Mouse (Mus musculus): ENCODE data around the gene Zfp784. TPM values are rescaled to one million over a fixed set of nuclear protein-coding genes. Genes with fewer than 3 reads are reported as not detected.

Zfp784 gene
- total RNA-seq (2014; rRNA removed) = 5.2 and 5.6 TPM in 2 replicates
- 4.1 and 5.0 TPM in 2 replicates for polyA plus RNA-seq (2015; fragmentation: Nextera tagmentation; extraction: Ambion mirVana)

- no peaks in the 10 kb centered on the region for H3K9me3 ChIP-seq (ENCODE audit: low read length)
- peaks cover 11% of the 10 kb centered on the region; the same call in 1 of the 2 replicates for H3K4me1 ChIP-seq (ENCODE audit: insufficient read depth)
- WGBS = under 1% methylated on average over 48 of the region's 48 CpGs
- ATAC-seq (peak; percentile 98), DNase-seq (peak; percentile 93)
- H3K27me3 ChIP-seq (ENCODE audit: insufficient read depth, low read length) = no peaks in the 10 kb centered on the region
- peaks cover 24% of the 10 kb centered on the region for H3K36me3 ChIP-seq (ENCODE audit: insufficient read depth)
- no peak for TF ChIP-seq CTCF (IDR thresholded peaks at IDR 0.05; ENCODE audit: low read depth)
- H3K4me2 ChIP-seq (ENCODE audit: low read depth) = peak within 1 kb of the TSS; percentile 57
- peak within 1 kb of the TSS; percentile 96 for H3K27ac ChIP-seq (ENCODE audit: low read depth, low read length)
- peak within 1 kb of the TSS; percentile 76 for H3K9ac ChIP-seq
- H3K4me3 ChIP-seq (ENCODE audit: low read depth, low read length) = peak within 1 kb of the TSS; percentile 67
Measured at GRCm38 (mm10) chr7:5038109-5038732, at the start of gene Zfp784. Gene Zfp784 (minus strand): TSS chr7:5038446.

DNA sequence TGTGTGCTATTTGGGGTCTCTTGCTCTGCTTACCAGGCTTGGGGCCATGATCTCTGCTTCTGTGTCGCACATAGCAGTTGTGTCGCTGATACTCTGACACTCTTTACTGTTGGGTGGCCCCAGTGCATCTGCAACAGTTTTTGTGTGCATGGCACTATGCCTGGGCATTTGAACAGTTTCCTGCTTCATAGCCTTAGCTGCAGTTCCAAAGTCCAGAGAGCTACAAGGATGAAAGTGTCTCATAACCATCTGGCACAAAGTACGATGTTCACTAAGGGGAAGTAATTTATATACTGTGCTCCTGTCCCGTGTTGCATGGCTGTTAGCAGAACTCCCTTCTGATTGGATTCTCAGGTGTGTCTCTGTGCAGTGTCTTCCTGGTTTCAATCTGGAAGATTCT is 49.6 kb upstream of the Zfp784 start:
- no peak for DNase-seq
- Histone ChIP-seq H3K27me3 (ENCODE audit: insufficient read depth, low read length) (no peaks in the 10 kb centered on the region), H3K36me3 (ENCODE audit: insufficient read depth) (peaks cover 38% of the 10 kb centered on the region), H3K4me3 (ENCODE audit: low read depth, low read length) (no peak overlapping the region), H3K27ac (ENCODE audit: low read depth, low read length) (no peak overlapping the region), H3K4me2 (ENCODE audit: low read depth) (no peak overlapping the region), H3K9ac (no peak overlapping the region), H3K4me1 (ENCODE audit: insufficient read depth) (no peaks in the 10 kb centered on the region), H3K9me3 (ENCODE audit: low read length) (no peaks in the 10 kb centered on the region)
- ATAC-seq = no peak
- 84% methylated on average over 4 of the region's 4 CpGs for WGBS
- no peak for TF ChIP-seq CTCF (IDR thresholded peaks at IDR 0.05; ENCODE audit: low read depth)

DNA sequence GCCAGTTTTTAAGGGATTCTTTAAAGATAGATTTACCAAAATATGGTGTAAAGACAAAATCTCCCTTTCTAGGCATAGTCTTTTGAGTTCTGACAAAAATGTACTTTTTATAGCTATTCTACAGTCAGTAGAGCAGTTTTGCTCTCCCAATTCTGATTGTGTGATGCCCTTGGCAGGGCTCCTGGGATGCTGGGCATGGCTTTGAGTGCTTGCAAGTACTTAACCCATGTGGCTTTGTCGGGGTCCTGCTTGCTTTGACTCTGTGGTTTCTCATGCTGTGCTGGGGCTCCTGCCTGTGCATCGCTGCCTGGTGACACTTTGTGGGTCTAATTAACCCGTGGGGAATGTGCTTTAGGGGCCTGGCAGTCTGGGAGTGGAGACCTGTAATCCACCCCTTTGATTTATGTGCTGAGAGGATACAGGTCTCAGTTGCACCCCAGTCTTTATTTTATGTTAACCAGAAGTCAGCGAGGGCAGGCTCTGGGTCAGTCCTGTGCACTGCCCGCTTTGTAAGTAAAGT is 48.7 kb upstream of the Zfp784 start:
- Histone ChIP-seq H3K9me3 (ENCODE audit: low read length) (no peaks in the 10 kb centered on the region), H3K9ac (no peak overlapping the region), H3K27ac (ENCODE audit: low read depth, low read length) (no peak overlapping the region), H3K4me3 (ENCODE audit: low read depth, low read length) (no peak overlapping the region), H3K36me3 (ENCODE audit: insufficient read depth) (peaks cover 35% of the 10 kb centered on the region), H3K4me2 (ENCODE audit: low read depth) (no peak overlapping the region), H3K4me1 (ENCODE audit: insufficient read depth) (no peaks in the 10 kb centered on the region), H3K27me3 (ENCODE audit: insufficient read depth, low read length) (no peaks in the 10 kb centered on the region)
- DNase-seq (no peak), ATAC-seq (no peak)
- TF ChIP-seq CTCF (IDR thresholded peaks at IDR 0.05; ENCODE audit: low read depth) = no peak
- 74% methylated on average over 5 of the region's 5 CpGs for WGBS

DNA sequence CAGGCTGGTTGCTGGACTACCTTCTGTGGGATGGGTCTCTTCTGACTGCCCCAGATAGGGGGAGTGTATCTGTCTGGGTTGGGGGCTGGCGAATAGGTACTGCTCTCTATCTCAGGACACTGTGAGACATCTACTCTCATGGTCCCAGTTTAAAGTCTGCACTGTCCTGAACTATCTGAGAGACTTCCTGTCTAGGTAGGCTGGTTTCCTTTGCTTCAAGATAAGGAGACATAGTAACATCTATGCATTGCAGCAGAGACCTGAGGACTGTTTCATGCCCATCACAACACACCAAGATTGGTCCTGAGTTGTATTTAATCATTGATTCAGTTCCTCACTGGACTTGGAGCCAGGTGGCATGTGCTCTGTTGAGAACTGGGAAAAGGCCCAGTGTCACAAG is 47.3 kb upstream of the Zfp784 start:
- H3K9me3 ChIP-seq (ENCODE audit: low read length) = no peaks in the 10 kb centered on the region
- WGBS = 90% methylated on average over 1 of the region's 1 CpGs

GRCm38 (mm10) chr7:5083325-5084105 is 45.3 kb upstream of the Zfp784 start:
- WGBS = 93% methylated on average over 18 of the region's 18 CpGs
- Histone ChIP-seq H3K27me3 (ENCODE audit: insufficient read depth, low read length) (no peaks in the 10 kb centered on the region), H3K4me3 (ENCODE audit: low read depth, low read length) (no peak overlapping the region), H3K4me2 (ENCODE audit: low read depth) (no peak overlapping the region), H3K9ac (no peak overlapping the region), H3K4me1 (ENCODE audit: insufficient read depth) (0 out of 2 replicates have a peak, but pooled peaks cover 8% of the 10 kb centered on the region), H3K36me3 (ENCODE audit: insufficient read depth) (peaks cover 22% of the 10 kb centered on the region), H3K9me3 (ENCODE audit: low read length) (no peaks in the 10 kb centered on the region), H3K27ac (ENCODE audit: low read depth, low read length) (no peak overlapping the region)
- TF ChIP-seq CTCF (IDR thresholded peaks at IDR 0.05; ENCODE audit: low read depth) = no peak
- DNase-seq (no peak), ATAC-seq (no peak)

More for the DNA sequence above, 47.3 kb upstream of the Zfp784 start:
- Histone ChIP-seq H3K4me3 (ENCODE audit: low read depth, low read length) (no peak overlapping the region), H3K36me3 (ENCODE audit: insufficient read depth) (peaks cover 29% of the 10 kb centered on the region), H3K9ac (no peak overlapping the region), H3K4me2 (ENCODE audit: low read depth) (no peak overlapping the region), H3K27ac (ENCODE audit: low read depth, low read length) (no peak overlapping the region), H3K27me3 (ENCODE audit: insufficient read depth, low read length) (no peaks in the 10 kb centered on the region), H3K4me1 (ENCODE audit: insufficient read depth) (0 out of 2 replicates have a peak, but pooled peaks cover 8% of the 10 kb centered on the region)
- no peak for ATAC-seq
- DNase-seq = no peak
- TF ChIP-seq CTCF (IDR thresholded peaks at IDR 0.05; ENCODE audit: low read depth) = no peak

DNA sequence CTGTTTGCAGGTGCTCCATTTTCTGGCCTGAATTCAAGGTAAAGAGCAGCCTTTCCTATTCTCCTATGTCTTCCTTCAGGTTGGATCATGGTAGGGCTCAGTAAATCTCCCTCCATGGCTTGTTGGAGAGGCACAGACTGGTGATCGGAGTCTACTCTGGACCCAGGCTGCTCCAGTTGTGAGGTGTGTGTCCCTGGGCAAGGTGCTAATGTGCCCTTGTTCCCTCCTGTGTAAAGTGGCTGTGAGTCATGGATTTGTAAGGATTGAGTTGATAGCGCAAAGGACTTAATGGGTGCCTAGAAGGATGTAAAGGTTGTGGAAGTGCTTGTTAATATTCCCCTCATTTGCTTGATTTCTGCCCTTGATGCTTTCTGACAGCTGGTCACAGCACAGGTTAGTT is 43.7 kb upstream of the Zfp784 start:
- ATAC-seq (no peak), DNase-seq (no peak)
- TF ChIP-seq CTCF (IDR thresholded peaks at IDR 0.05; ENCODE audit: low read depth) = no peak
- no peaks in the 10 kb centered on the region for H3K9me3 ChIP-seq (ENCODE audit: low read length)
- H3K27ac ChIP-seq (ENCODE audit: low read depth, low read length) = no peak overlapping the region
- no peak overlapping the region for H3K4me3 ChIP-seq (ENCODE audit: low read depth, low read length)
- H3K4me2 ChIP-seq (ENCODE audit: low read depth) = no peak overlapping the region
- H3K36me3 ChIP-seq (ENCODE audit: insufficient read depth) = peaks cover 26% of the 10 kb centered on the region
- H3K9ac ChIP-seq = no peak overlapping the region
- H3K4me1 ChIP-seq (ENCODE audit: insufficient read depth) = 0 out of 2 replicates have a peak, but pooled peaks cover 8% of the 10 kb centered on the region
- 99% methylated on average over 2 of the region's 2 CpGs for WGBS
- H3K27me3 ChIP-seq (ENCODE audit: insufficient read depth, low read length) = no peaks in the 10 kb centered on the region

- Histone ChIP-seq H3K27ac (ENCODE audit: low read depth, low read length) (no peak overlapping the region), H3K27me3 (ENCODE audit: insufficient read depth, low read length) (no peaks in the 10 kb centered on the region), H3K4me1 (ENCODE audit: insufficient read depth) (0 out of 2 replicates have a peak, but pooled peaks cover 8% of the 10 kb centered on the region), H3K9me3 (ENCODE audit: low read length) (no peaks in the 10 kb centered on the region), H3K4me2 (ENCODE audit: low read depth) (peak overlapping the region; percentile 80), H3K36me3 (ENCODE audit: insufficient read depth) (peaks cover 30% of the 10 kb centered on the region), H3K4me3 (ENCODE audit: low read depth, low read length) (peak overlapping the region; percentile 84), H3K9ac (peak overlapping the region; percentile 92)
- TF ChIP-seq CTCF (IDR thresholded peaks at IDR 0.05; ENCODE audit: low read depth) = no peak
- ATAC-seq = no peak
- 72% methylated on average over 6 of the region's 6 CpGs for WGBS
- DNase-seq = no peak
Measured at GRCm38 (mm10) chr7:5081241-5081640, 43.0 kb upstream of the Zfp784 start.

Data from forebrain, postnatal 0 days (tissue).